ENCODE assay signal across 27 mouse cellular contexts in the genomic region with DNA sequence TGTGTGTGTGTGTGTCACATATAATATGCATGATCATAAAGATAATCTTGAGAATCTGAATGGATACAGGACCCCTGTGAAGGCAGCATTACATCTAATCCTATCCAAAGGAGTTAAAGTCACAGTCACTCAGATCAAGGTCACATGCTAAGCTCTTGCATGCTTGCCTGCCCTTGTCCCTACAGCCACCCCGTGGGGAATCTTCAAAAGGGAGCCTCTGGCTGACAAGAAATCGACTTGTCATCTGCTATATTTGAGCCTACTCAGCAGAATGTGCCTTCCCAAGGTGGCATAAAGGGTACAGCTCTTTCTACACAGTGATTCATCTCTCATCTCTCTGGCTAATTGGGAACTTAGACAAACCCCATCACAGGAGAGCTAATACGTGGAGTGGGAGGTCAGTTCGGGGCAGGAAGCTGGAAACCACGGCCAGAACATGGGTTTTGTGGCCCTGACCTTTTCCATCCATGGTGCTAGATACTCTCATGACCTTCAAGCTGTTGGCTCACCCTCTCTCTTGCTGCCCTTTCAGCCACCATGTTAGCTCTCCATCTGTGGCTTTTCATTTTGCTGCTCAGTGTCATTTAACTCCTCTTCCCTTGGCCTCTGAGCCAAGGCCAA. TPM values are rescaled to one million over a fixed set of nuclear protein-coding genes. Genes with fewer than 3 reads are reported as not detected.
A peak's percentile ranks its signal among the peaks of the same experiment; 100 is the strongest.
DNase-seq lines count a peak whose midpoint lies in the region; ATAC-seq and TF ChIP-seq lines count a peak whose summit lies in the region.
"Had no signal": no experiment of that assay in that cellular context is flagged by ENCODE, and none has a peak within 500 bp of the region (broad histone marks: within the 10 kb centered on the region; RNA-seq: fewer than 3 reads in every experiment).

No protein-coding gene starts in this region.

- intact Hi-C loops in heart, adult 2 months (cut with DNase I), result no loop called here
- intact Hi-C loops in gastrocnemius, postnatal 36 days (cut with DNase I), result no loop called here

- no peaks in the 10 kb centered on the region for H3K27me3 ChIP-seq in heart, adult 2 months (ENCODE audit: control insufficient read depth, insufficient read depth, low read length)
- H3K27me3 ChIP-seq in heart, embryonic 11.5 days (ENCODE audit: control insufficient read depth, insufficient read depth, low read length), result no peaks in the 10 kb centered on the region
- H3K27me3 ChIP-seq in heart, postnatal 0 days (ENCODE audit: control insufficient read depth, insufficient read depth, low read length), result no peaks in the 10 kb centered on the region
- no peaks in the 10 kb centered on the region for H3K27me3 ChIP-seq in hindbrain, embryonic 16.5 days (replicated peaks; ENCODE audit: control insufficient read depth, insufficient read depth, low read length)
- H3K27me3 ChIP-seq: liver, embryonic 13.5 days; neural tube, embryonic 13.5 days had no signal

- no peak for TF ChIP-seq EP300 in heart, adult 2 months (IDR thresholded peaks at IDR 0.05; ENCODE audit: insufficient read depth, low read depth, low read length)
- no peak for TF ChIP-seq EP300 in heart, postnatal 0 days (IDR thresholded peaks at IDR 0.05; ENCODE audit: low read depth)

- 35% methylated on average over 5 of the region's 5 CpGs for WGBS in heart, adult 2 months
- 56% methylated on average over 5 of the region's 5 CpGs for WGBS in heart, embryonic 11.5 days (ENCODE audit: insufficient replicate concordance)
- WGBS in heart, postnatal 0 days, result 52% methylated on average over 5 of the region's 5 CpGs
- WGBS in hindbrain, embryonic 16.5 days, result 67% methylated on average over 5 of the region's 5 CpGs

- H3K4me2 ChIP-seq in heart, embryonic 11.5 days, result no peak overlapping the region
- H3K4me2 ChIP-seq in heart, postnatal 0 days (ENCODE audit: low read depth, low read length), result no peak overlapping the region
- no peak overlapping the region for H3K4me2 ChIP-seq in hindbrain, embryonic 16.5 days (ENCODE audit: low read length)
- H3K4me2 ChIP-seq: limb, embryonic 12.5 days; liver, embryonic 13.5 days; lung, embryonic 14.5 days; neural tube, embryonic 13.5 days had no signal

- TF ChIP-seq CTCF in heart, adult 2 months (IDR thresholded peaks at IDR 0.05), result no peak
- no peak for TF ChIP-seq CTCF in heart, postnatal 0 days (IDR thresholded peaks at IDR 0.05; ENCODE audit: low read depth)

- DNase-seq in heart, adult 2 months, result peak; percentile 12 to 23
- DNase-seq in Muller cell, postnatal 12 days (ENCODE audit: inconsistent ontology term), result peak; percentile 16
- DNase-seq in adrenal gland, postnatal 14 days, result peak; percentile 24
- DNase-seq in heart, postnatal 0 days (ENCODE audit: low spot score), result no peak
- DNase-seq in gastrocnemius, postnatal 36 days, result no peak
- DNase-seq in gastrocnemius, adult 8-10 months (ENCODE audit: low spot score in 2 of 2), result no peak
- DNase-seq: cerebellum, adult 11 months; cerebellum, postnatal 14 days; embryo, embryonic 11 days; gastrocnemius, postnatal 10 days; kidney, adult 18-20 months; liver, embryonic 13.5 days; lung, embryonic 14.5 days; lung, postnatal 36 days; right cerebral cortex, postnatal 14 days; thymus, adult 2 months had no signal

- peak overlapping the region; percentile 65 for H3K27ac ChIP-seq in heart, adult 2 months
- H3K27ac ChIP-seq in heart, embryonic 11.5 days (ENCODE audit: low read depth, low read length), result no peak overlapping the region
- peak overlapping the region; percentile 11; the same call in 1 of the 2 replicates for H3K27ac ChIP-seq in heart, postnatal 0 days (ENCODE audit: low read depth)
- no peak overlapping the region for H3K27ac ChIP-seq in hindbrain, embryonic 16.5 days (ENCODE audit: low read depth, low read length)
- H3K27ac ChIP-seq: forebrain, embryonic 10.5 days; kidney, postnatal 0 days; limb, embryonic 12.5 days; liver, embryonic 13.5 days; neural tube, embryonic 13.5 days had no signal

- H3K9me3 ChIP-seq in heart, embryonic 11.5 days (replicated peaks; ENCODE audit: control insufficient read depth, low read length), result no peaks in the 10 kb centered on the region
- no peaks in the 10 kb centered on the region for H3K9me3 ChIP-seq in heart, postnatal 0 days (replicated peaks; ENCODE audit: control insufficient read depth, low read length)
- no peaks in the 10 kb centered on the region for H3K9me3 ChIP-seq in hindbrain, embryonic 16.5 days (ENCODE audit: control insufficient read depth, low read length)
- H3K9me3 ChIP-seq: forebrain, embryonic 10.5 days; limb, embryonic 12.5 days; liver, embryonic 13.5 days; neural tube, embryonic 13.5 days had no signal

- ATAC-seq in heart, embryonic 11.5 days (replicated peaks; ENCODE audit: insufficient number of reproducible peaks, low FRiP score, low TSS enrichment), result no peak
- no peak for ATAC-seq in heart, postnatal 0 days (ENCODE audit: insufficient read depth, low read depth)
- no peak for ATAC-seq in hindbrain, embryonic 16.5 days
- ATAC-seq: Patski had no signal

- TF ChIP-seq POLR2A in heart, adult 2 months (IDR thresholded peaks at IDR 0.05; ENCODE audit: insufficient read depth, low read depth, low read length), result no peak

- H3K36me3 ChIP-seq in heart, adult 2 months (ENCODE audit: control insufficient read depth, insufficient read depth, low read length), result no peaks in the 10 kb centered on the region
- no peaks in the 10 kb centered on the region for H3K36me3 ChIP-seq in heart, embryonic 11.5 days (ENCODE audit: control insufficient read depth, insufficient read depth, low read length)
- H3K36me3 ChIP-seq in heart, postnatal 0 days (replicated peaks; ENCODE audit: control insufficient read depth, insufficient read depth, low read length), result no peaks in the 10 kb centered on the region
- H3K36me3 ChIP-seq in hindbrain, embryonic 16.5 days (ENCODE audit: control insufficient read depth, insufficient read depth, low read length), result no peaks in the 10 kb centered on the region
- H3K36me3 ChIP-seq: forebrain, embryonic 10.5 days; limb, embryonic 12.5 days; liver, embryonic 13.5 days; neural tube, embryonic 13.5 days had no signal

- H3K4me3 ChIP-seq in heart, adult 2 months, result no peak overlapping the region
- H3K4me3 ChIP-seq in heart, embryonic 11.5 days (ENCODE audit: low read depth, low read length), result no peak overlapping the region
- H3K4me3 ChIP-seq in heart, postnatal 0 days (ENCODE audit: low read depth, low read length), result no peak overlapping the region
- H3K4me3 ChIP-seq in hindbrain, embryonic 16.5 days (ENCODE audit: low read length), result no peak overlapping the region
- H3K4me3 ChIP-seq: forebrain, embryonic 10.5 days; limb, embryonic 12.5 days; liver, embryonic 13.5 days; neural tube, embryonic 13.5 days had no signal

- no peaks in the 10 kb centered on the region; the same call in none of the 2 replicates for H3K4me1 ChIP-seq in heart, adult 2 months (ENCODE audit: control insufficient read depth, insufficient read depth, low read length)
- peaks cover 9% of the 10 kb centered on the region for H3K4me1 ChIP-seq in heart, embryonic 11.5 days (ENCODE audit: control insufficient read depth, insufficient read depth, low read length)
- peaks cover 11% of the 10 kb centered on the region for H3K4me1 ChIP-seq in heart, postnatal 0 days (ENCODE audit: control insufficient read depth, insufficient read depth)
- no peaks in the 10 kb centered on the region for H3K4me1 ChIP-seq in hindbrain, embryonic 16.5 days (ENCODE audit: control insufficient read depth, insufficient read depth, low read depth, low read length)
- H3K4me1 ChIP-seq: limb, embryonic 12.5 days; liver, embryonic 13.5 days; neural tube, embryonic 13.5 days had no signal

- no peaks in the 10 kb centered on the region for H3K79me2 ChIP-seq in heart, adult 2 months (replicated peaks; ENCODE audit: control insufficient read depth, insufficient read depth, low read length)

- H3K9ac ChIP-seq in heart, adult 2 months (ENCODE audit: low read depth, low read length), result no peak overlapping the region
- no peak overlapping the region for H3K9ac ChIP-seq in heart, embryonic 11.5 days (ENCODE audit: low read depth, low read length)
- no peak overlapping the region for H3K9ac ChIP-seq in heart, postnatal 0 days (replicated peaks; ENCODE audit: low read depth, low read length)
- no peak overlapping the region for H3K9ac ChIP-seq in hindbrain, embryonic 16.5 days (ENCODE audit: low read depth, low read length)
- H3K9ac ChIP-seq: limb, embryonic 12.5 days; liver, embryonic 13.5 days; lung, embryonic 14.5 days; neural tube, embryonic 13.5 days had no signal

RNA-seq across cellular contexts. Expression of a gene that starts 35.2 kb away (rescaled TPM):
- total RNA-seq in heart, adult 2 months (2021), result not detected
- polyA plus RNA-seq in heart, adult 2 months (2012; rRNA removed), result 0.06 TPM in 1 of 2 replicates, not detected in the other
- not detected in 2 replicates for polyA plus RNA-seq in heart, embryonic 11.5 days (2014; fragmentation: Nextera tagmentation; extraction: Ambion mirVana)
- total RNA-seq in adrenal gland, postnatal 14 days (2021), result 6.9 and 8.5 TPM in 2 replicates
- 0.12 TPM in 1 of 2 replicates, not detected in the other for total RNA-seq in heart, postnatal 0 days (2014; rRNA removed; ENCODE audit: low replicate concordance)
- not detected in 2 replicates for polyA plus RNA-seq in heart, postnatal 0 days (2015; fragmentation: Nextera tagmentation; extraction: Ambion mirVana)
- not detected for total RNA-seq in gastrocnemius, postnatal 36 days (2021)
- total RNA-seq in gastrocnemius, adult 8-10 months (2022), result not detected
- polyA plus RNA-seq in hindbrain, embryonic 16.5 days (2015; fragmentation: Nextera tagmentation; extraction: Ambion mirVana), result 11.0 and 11.3 TPM in 2 replicates
- total RNA-seq: gastrocnemius, postnatal 10 days; heart, postnatal 36 days; megakaryocyte-erythroid progenitor cell, adult 5-6 weeks had no signal
- polyA plus RNA-seq: limb, embryonic 12.5 days; liver, embryonic 13.5 days; lung, embryonic 14.5 days; Patski; spleen, adult 2 months; urinary bladder, adult 2 months had no signal

Comparison
In these comparisons a context has a peak if more than half of its experiments do, and no peak if none do; other contexts are left out.
1. DNase-seq: peak in heart, adult 2 months (2 of 2), Muller cell, postnatal 12 days (single experiment) and adrenal gland, postnatal 14 days (single experiment); none in heart, postnatal 0 days (single experiment), gastrocnemius, postnatal 36 days (0 of 2) and gastrocnemius, adult 8-10 months (0 of 2).
2. H3K27ac ChIP-seq: peak in heart, adult 2 months (single experiment) and heart, postnatal 0 days (single experiment); none in heart, embryonic 11.5 days (single experiment) and hindbrain, embryonic 16.5 days (single experiment).